Mouse (Mus musculus) limb, embryonic 10.5 days (tissue): Measurements from ENCODE around the gene Prkag2. TPM values are rescaled to one million over a fixed set of nuclear protein-coding genes. Genes with fewer than 3 reads are reported as not detected.

Experiments
- DNase-seq: peaks from one replicate; pipeline ENCODE4 v3.0.0-alpha.2; 2017; ENCODE audit warnings: low spot score
- H3K27ac ChIP-seq: fragments of 300-500 bp; sonication (generic); 2 replicates; pipeline ENCODE4 v1.5.1; 2016; ENCODE audit warnings: mild to moderate bottlenecking
- H3K27me3 ChIP-seq: fragments of 300-500 bp; sonication (generic); 2 replicates; pipeline ENCODE4 v1.6.1; 2016; ENCODE audit warnings: low read depth, mild to moderate bottlenecking; ENCODE audit not compliant: poor library complexity, severe bottlenecking
- H3K36me3 ChIP-seq: fragments of 300-500 bp; sonication (generic); 2 replicates; pipeline ENCODE4 v1.6.1; 2016; ENCODE audit warnings: mild to moderate bottlenecking, moderate library complexity
- H3K4me1 ChIP-seq: fragments of 300-500 bp; sonication (generic); 2 replicates; pipeline ENCODE4 v1.6.1; 2016
- H3K4me3 ChIP-seq: fragments of 300-500 bp; sonication (generic); 2 replicates; pipeline ENCODE4 v1.5.1; 2016; ENCODE audit warnings: mild to moderate bottlenecking, moderate library complexity
- H3K9me3 ChIP-seq: fragments of 300-500 bp; sonication (generic); replicated peaks from 2 replicates; pipeline ENCODE4 v1.6.1; 2016; ENCODE audit warnings: mild to moderate bottlenecking
- WGBS: fragments of 180-500 bp; shearing (Covaris S2); methylation state at CpG from one replicate; pipeline ENCODE4 v1.1.7; 2016; 5-methylcytosine and 5-hydroxymethylcytosine counted together
- polyA plus RNA-seq: library from polyadenylated mRNA; unstranded; fragments of >200 nt; fragmentation: Nextera tagmentation; extraction: Ambion mirVana; gene quantifications from 2 replicates; pipeline ENCODE4 v1.2.1, GENCODE M21; 2016

Gene Prkag2
- polyA plus RNA-seq: 33.3 and 35.1 TPM in 2 replicates

DNA sequence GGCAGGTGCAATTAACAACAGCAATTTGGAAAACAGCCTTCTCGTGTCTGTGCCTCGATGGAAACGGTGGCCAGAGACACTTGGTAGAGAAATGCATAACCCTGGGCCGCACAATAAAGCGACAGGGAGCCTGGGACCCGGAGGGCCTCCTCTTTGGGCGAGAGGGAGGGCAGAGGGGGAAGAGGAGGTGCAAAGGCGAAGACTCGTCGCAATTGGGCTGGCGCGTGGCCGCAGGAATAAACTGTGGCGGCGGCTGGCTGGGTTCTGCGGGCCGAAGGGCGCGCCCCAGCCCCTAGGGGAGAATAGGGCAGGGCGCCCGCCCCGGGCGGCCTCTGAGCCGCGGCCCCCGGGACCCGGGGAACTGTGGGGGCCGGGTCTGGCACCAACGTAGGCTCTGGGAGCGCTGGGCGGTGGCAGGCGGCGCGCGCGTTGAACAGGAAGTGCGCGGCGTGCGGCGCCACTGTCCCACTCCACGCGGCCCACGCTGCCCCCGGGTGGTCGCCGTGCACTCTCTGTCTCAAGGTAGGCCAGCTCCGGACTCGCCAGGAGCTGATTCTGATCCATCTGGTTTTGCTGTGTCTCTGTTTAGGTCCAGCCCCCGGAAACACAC lies at the start of gene Prkag2:
TSS of gene Prkag2 (minus strand) at position 127 of the 610 bp plus-strand sequence.
- DNase-seq: peak; percentile 65
- Histone ChIP-seq H3K4me1 (peaks cover 22% of the 10 kb centered on the region), H3K36me3 (no peaks in the 10 kb centered on the region), H3K27ac (peak within 1 kb of the TSS; percentile 75), H3K9me3 (no peaks in the 10 kb centered on the region), H3K27me3 (peaks cover 71% of the 10 kb centered on the region), H3K4me3 (peak within 1 kb of the TSS; percentile 67)
- under 1% methylated on average over 50 of the region's 50 CpGs for WGBS

GRCm38 (mm10) chr5:25149331-25149965 lies 49.0 kb upstream of the Prkag2 start:
- H3K4me1 ChIP-seq: no peaks in the 10 kb centered on the region
- no peak for DNase-seq
- 87% methylated on average over 2 of the region's 2 CpGs for WGBS
- H3K9me3 ChIP-seq: no peaks in the 10 kb centered on the region
- H3K27me3 ChIP-seq: no peaks in the 10 kb centered on the region
- no peak overlapping the region for H3K27ac ChIP-seq
- no peak overlapping the region for H3K4me3 ChIP-seq
- H3K36me3 ChIP-seq: no peaks in the 10 kb centered on the region

DNA sequence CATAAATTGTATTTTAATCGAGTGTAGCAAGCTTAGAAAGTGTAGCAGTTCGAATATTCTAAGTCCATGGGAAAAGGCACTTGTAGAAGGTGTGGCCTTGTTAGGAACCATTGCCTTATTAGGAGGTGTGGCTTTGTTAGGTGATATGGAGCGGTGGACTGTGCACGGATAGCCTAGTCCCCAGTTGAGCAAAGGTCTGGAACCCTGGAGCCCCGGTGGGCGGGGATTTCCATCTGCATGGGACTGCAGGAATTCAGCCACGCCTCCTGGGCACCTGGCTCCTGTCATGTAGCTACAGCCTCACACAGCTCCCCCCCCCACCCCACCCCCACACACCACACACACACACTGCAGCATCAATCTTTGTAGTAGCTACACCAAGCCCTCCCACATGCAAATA lies 46.3 kb upstream of the Prkag2 start:
- Histone ChIP-seq H3K27ac (no peak overlapping the region), H3K4me1 (no peaks in the 10 kb centered on the region)
- WGBS: 76% methylated on average over 7 of the region's 7 CpGs

DNA sequence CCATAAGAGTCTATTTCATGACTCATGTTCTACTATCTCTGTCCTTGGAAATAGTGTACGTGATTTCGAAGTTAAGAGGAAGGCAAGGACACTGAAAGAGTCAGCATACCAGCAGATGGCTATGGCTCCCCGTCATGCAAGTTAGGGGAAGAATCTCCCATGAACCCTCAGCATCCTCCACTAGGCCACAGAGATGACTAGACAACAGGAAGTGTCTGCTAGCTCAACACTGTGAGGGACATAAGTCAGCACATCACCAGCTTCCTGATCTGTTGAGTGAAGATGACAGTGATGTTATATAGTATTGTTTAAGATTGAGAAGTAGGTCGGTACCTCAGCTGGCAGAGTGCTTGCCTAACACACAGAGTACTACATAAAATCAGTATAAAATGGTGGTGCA lies 27.4 kb upstream of the Prkag2 start:
- WGBS: 96% methylated on average over 4 of the region's 4 CpGs
- no peaks in the 10 kb centered on the region for H3K9me3 ChIP-seq
- H3K4me3 ChIP-seq: no peak overlapping the region
- no peaks in the 10 kb centered on the region for H3K27me3 ChIP-seq
- no peak overlapping the region for H3K27ac ChIP-seq
- DNase-seq: peak; percentile 14
- H3K36me3 ChIP-seq: no peaks in the 10 kb centered on the region
- H3K4me1 ChIP-seq: no peaks in the 10 kb centered on the region

More for the DNA sequence above, 46.3 kb upstream of the Prkag2 start:
- Histone ChIP-seq H3K4me3 (no peak overlapping the region), H3K27me3 (no peaks in the 10 kb centered on the region), H3K36me3 (no peaks in the 10 kb centered on the region), H3K9me3 (no peaks in the 10 kb centered on the region)
- DNase-seq: peak; percentile 19

GRCm38 (mm10) chr5:25125884-25126560 lies 25.6 kb upstream of the Prkag2 start:
- WGBS: 80% methylated on average over 3 of the region's 3 CpGs
- DNase-seq: peak; percentile 7
- no peaks in the 10 kb centered on the region for H3K27me3 ChIP-seq

GRCm38 (mm10) chr5:25122534-25122933 lies 22.1 kb upstream of the Prkag2 start:
- H3K36me3 ChIP-seq: no peaks in the 10 kb centered on the region
- no peak overlapping the region for H3K27ac ChIP-seq
- 95% methylated on average over 1 of the region's 1 CpGs for WGBS
- no peaks in the 10 kb centered on the region for H3K27me3 ChIP-seq
- no peaks in the 10 kb centered on the region for H3K9me3 ChIP-seq
- H3K4me1 ChIP-seq: no peaks in the 10 kb centered on the region
- H3K4me3 ChIP-seq: no peak overlapping the region
- DNase-seq: no peak

More at GRCm38 (mm10) chr5:25125884-25126560, 25.6 kb upstream of the Prkag2 start:
- H3K4me3 ChIP-seq: no peak overlapping the region
- no peaks in the 10 kb centered on the region for H3K36me3 ChIP-seq
- no peaks in the 10 kb centered on the region for H3K9me3 ChIP-seq
- H3K27ac ChIP-seq: no peak overlapping the region
- no peaks in the 10 kb centered on the region for H3K4me1 ChIP-seq

GRCm38 (mm10) chr5:25119148-25119547 lies 18.7 kb upstream of the Prkag2 start:
- H3K4me3 ChIP-seq: no peak overlapping the region
- no peaks in the 10 kb centered on the region; the same call in 1 of the 2 replicates for H3K4me1 ChIP-seq
- no peaks in the 10 kb centered on the region for H3K36me3 ChIP-seq
- no peaks in the 10 kb centered on the region for H3K27me3 ChIP-seq
- WGBS: 85% methylated on average over 5 of the region's 5 CpGs
- no peaks in the 10 kb centered on the region for H3K9me3 ChIP-seq
- DNase-seq: no peak
- H3K27ac ChIP-seq: no peak overlapping the region

DNA sequence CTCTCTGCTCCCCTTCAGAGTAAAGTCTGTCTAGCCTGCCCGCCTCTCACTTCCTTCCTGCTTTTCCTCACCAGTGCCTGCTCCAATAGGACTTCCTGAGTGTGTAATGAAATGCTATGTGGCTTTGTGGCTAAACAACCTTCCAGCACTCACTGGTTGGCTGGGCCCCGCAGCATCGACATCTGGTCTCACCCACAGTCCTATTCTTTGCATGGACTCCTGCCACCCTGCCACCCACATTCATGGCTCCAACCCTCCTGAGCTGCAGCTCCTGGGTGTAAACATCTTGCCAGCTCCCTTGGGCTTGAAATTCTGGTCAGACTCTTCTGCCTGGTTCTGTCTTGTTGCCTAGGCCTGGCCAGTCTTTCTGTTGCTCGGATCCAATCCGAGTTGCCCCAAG lies 15.6 kb upstream of the Prkag2 start:
- WGBS: 85% methylated on average over 5 of the region's 5 CpGs
- Histone ChIP-seq H3K27ac (no peak overlapping the region), H3K4me1 (no peaks in the 10 kb centered on the region; the same call in 1 of the 2 replicates), H3K4me3 (no peak overlapping the region), H3K27me3 (no peaks in the 10 kb centered on the region), H3K36me3 (no peaks in the 10 kb centered on the region), H3K9me3 (no peaks in the 10 kb centered on the region)
- DNase-seq: no peak

DNA sequence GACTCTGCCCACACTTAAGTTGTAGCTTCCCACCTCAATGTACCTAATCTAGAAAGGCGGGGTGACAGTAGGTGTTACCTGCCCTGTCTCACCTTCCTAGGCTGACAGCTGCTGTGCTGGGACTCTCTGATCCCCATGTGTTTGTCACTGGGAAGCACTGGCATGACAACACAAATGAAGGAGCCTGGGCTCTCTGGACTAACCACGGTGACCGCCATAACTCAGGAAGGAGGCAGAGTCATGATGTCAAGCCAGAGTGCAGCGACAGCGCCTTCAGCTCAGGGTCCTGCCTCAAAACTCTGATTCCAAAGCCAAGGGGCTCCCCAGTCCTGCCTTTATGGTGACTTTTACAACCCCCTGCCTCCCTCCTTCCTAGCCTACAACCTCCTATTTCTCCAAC lies 14.8 kb upstream of the Prkag2 start:
- Histone ChIP-seq H3K4me1 (no peaks in the 10 kb centered on the region; the same call in 1 of the 2 replicates), H3K27ac (no peak overlapping the region), H3K36me3 (no peaks in the 10 kb centered on the region), H3K27me3 (no peaks in the 10 kb centered on the region), H3K9me3 (no peaks in the 10 kb centered on the region), H3K4me3 (no peak overlapping the region)
- WGBS: 73% methylated on average over 5 of the region's 5 CpGs
- no peak for DNase-seq

- no peaks in the 10 kb centered on the region for H3K36me3 ChIP-seq
Observed at GRCm38 (mm10) chr5:25114110-25114509, 13.7 kb upstream of the Prkag2 start.

DNA sequence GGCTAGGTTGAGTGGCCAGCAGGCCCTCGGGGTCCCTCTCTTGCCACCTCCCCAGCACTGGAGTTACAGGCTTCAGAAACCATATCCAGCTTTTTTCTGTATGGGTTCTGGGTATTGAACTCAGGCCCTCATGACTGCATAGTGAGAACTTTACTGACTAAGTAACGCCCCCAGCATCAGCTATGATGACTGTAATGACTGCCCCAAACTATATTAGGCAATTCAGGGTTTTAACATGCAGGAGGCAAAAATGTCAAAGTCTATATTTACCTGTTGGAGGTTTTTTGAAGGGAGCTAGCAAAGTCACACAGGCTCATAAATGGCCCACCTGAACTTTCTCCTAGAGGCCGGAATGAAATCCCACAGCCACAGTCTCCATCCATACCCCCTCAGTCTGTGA lies 9.9 kb upstream of the Prkag2 start:
- WGBS: 82% methylated on average over 3 of the region's 3 CpGs
- Histone ChIP-seq H3K9me3 (no peaks in the 10 kb centered on the region), H3K4me3 (no peak overlapping the region), H3K36me3 (no peaks in the 10 kb centered on the region), H3K27me3 (no peaks in the 10 kb centered on the region), H3K27ac (no peak overlapping the region), H3K4me1 (0 out of 2 replicates have a peak, but pooled peaks cover 3% of the 10 kb centered on the region)
- DNase-seq: no peak

More at GRCm38 (mm10) chr5:25114110-25114509, 13.7 kb upstream of the Prkag2 start:
- H3K4me3 ChIP-seq: no peak overlapping the region
- no peak for DNase-seq
- no peak overlapping the region for H3K27ac ChIP-seq
- H3K27me3 ChIP-seq: no peaks in the 10 kb centered on the region
- H3K9me3 ChIP-seq: no peaks in the 10 kb centered on the region
- H3K4me1 ChIP-seq: peaks cover 3% of the 10 kb centered on the region; the same call in 1 of the 2 replicates

DNA sequence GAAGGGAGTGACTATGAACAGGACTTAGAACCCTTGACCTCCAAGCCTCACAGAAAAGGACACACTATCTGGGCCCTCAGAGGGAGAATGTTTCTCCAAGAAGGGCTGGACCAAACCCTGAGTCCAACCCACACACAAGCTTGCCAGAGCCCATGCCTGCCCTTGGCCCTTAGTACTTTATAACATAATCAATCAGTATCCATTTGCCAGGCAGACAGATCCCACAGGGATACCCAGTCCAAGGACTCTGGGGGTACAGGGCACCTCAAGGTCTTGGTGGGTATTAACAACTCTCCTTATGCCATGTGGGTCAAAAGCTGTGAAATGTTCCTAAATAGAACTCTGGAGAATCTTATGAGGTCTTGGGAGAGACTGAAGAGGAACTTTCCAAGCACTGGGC lies 5.3 kb upstream of the Prkag2 start:
- no peak overlapping the region for H3K27ac ChIP-seq
- H3K36me3 ChIP-seq: no peaks in the 10 kb centered on the region
- no peaks in the 10 kb centered on the region for H3K9me3 ChIP-seq
- H3K4me1 ChIP-seq: peaks cover 10% of the 10 kb centered on the region
- no peak overlapping the region for H3K4me3 ChIP-seq
- peaks cover 26% of the 10 kb centered on the region for H3K27me3 ChIP-seq
- DNase-seq: no peak

DNA sequence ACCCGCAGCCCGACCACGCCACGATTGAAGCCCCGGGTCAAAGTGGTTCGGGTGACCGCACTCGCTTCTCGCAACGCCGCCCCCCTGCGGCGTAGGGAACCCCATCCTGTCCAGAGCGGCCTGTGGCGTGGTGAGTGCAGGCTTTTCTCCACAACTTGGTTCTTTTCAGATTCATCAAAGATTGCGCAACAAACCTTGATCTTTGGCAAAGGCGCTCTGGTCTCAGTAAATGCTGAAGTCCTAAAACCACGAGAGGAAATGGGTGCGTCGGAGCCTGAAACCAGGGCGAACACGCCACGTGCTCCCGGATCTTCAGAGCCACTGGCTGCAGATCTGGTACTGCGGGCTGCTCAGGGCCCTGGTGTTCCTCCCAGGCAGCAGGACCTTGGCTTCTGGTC lies 683 bp upstream of the Prkag2 start:
- DNase-seq: peak; percentile 61
- H3K27ac ChIP-seq: peak overlapping the region; percentile 75
- peaks cover 22% of the 10 kb centered on the region for H3K4me1 ChIP-seq

More for the DNA sequence above, 683 bp upstream of the Prkag2 start:
- no peaks in the 10 kb centered on the region for H3K36me3 ChIP-seq
- peaks cover 71% of the 10 kb centered on the region for H3K27me3 ChIP-seq
- peak overlapping the region; percentile 67 for H3K4me3 ChIP-seq
- H3K9me3 ChIP-seq: no peaks in the 10 kb centered on the region
- 1% methylated on average over 25 of the region's 25 CpGs for WGBS
